Mouse (Mus musculus): ENCODE data around the gene Taz.

- no peak for TF ChIP-seq UBTF (IDR thresholded peaks at IDR 0.05; ENCODE audit: borderline replicate concordance, insufficient read depth, low read depth, low read length)
- no peak for TF ChIP-seq CTCF (IDR thresholded peaks at IDR 0.05 in 2 of 3, conservative IDR thresholded peaks at IDR 0.05 in 1 of 3; ENCODE audit: control insufficient read depth in 1 of 3, insufficient read depth in 1 of 3, low read depth in 2 of 3, low read length in 3 of 3, poor library complexity in 1 of 3, severe bottlenecking in 1 of 3)
- TF ChIP-seq ETS1 (IDR thresholded peaks at IDR 0.05; ENCODE audit: low read depth, low read length) = 0 out of 2 replicates have a peak, but pooled peaks have one; percentile 21
- TF ChIP-seq ZNF384 (IDR thresholded peaks at IDR 0.05; ENCODE audit: low read depth, low read length) = no peak
- no peak for TF ChIP-seq MAX (IDR thresholded peaks at IDR 0.05; ENCODE audit: low read length)
- peak; percentile 82 for TF ChIP-seq POLR2AphosphoS2 (IDR thresholded peaks at IDR 0.05; ENCODE audit: low read length)
- no peak for TF ChIP-seq GATA1 (IDR thresholded peaks at IDR 0.05; ENCODE audit: low read depth, low read length)
- TF ChIP-seq ZKSCAN1 (IDR thresholded peaks at IDR 0.05; ENCODE audit: low read depth, low read length) = no peak
Measured at GRCm38 (mm10) chrX:74296538-74297448, 15.1 kb downstream of the Taz start, which contains the start of gene Atp6ap1.
